Mouse (Mus musculus) limb, embryonic 12.5 days (tissue): ENCODE measurements around the gene Lypd4. TPM values are rescaled to one million over a fixed set of nuclear protein-coding genes. Genes with fewer than 3 reads are reported as not detected.
"Not testable (repeated sequence)": the region's sequence is repeated elsewhere in the genome, so short reads cannot be mapped to it uniquely, and the experiment has no call there.

Experiments
- ATAC-seq: fragments of 200-750 bp; cut with Nextera tagmentation; 2 replicates; pipeline ENCODE4 v1.8.0; 2017; ENCODE audit warnings: low read depth, moderate TSS enrichment; ENCODE audit not compliant: insufficient number of reproducible peaks, insufficient read depth, low FRiP score, low TSS enrichment
- H3K27ac ChIP-seq: fragments of 300-500 bp; sonication (generic); 2 replicates; pipeline ENCODE4 v1.5.1; 2016; ENCODE audit warnings: mild to moderate bottlenecking, moderate library complexity
- H3K27me3 ChIP-seq: fragments of 300-500 bp; sonication (generic); 2 replicates; pipeline ENCODE4 v1.6.1; 2016; ENCODE audit warnings: mild to moderate bottlenecking, moderate library complexity
- H3K36me3 ChIP-seq: fragments of 300-500 bp; sonication (generic); 2 replicates; pipeline ENCODE4 v1.6.1; 2016; ENCODE audit warnings: mild to moderate bottlenecking, moderate library complexity
- H3K4me1 ChIP-seq: fragments of 300-500 bp; sonication (generic); replicated peaks from 2 replicates; pipeline ENCODE4 v1.6.1; 2016
- H3K4me2 ChIP-seq: fragments of 300-500 bp; sonication (generic); 2 replicates; pipeline ENCODE4 v1.6.1; 2016; ENCODE audit warnings: mild to moderate bottlenecking, moderate library complexity
- H3K4me3 ChIP-seq: fragments of 300-500 bp; sonication (generic); replicated peaks from 2 replicates; pipeline ENCODE4 v1.5.1; 2016; ENCODE audit warnings: mild to moderate bottlenecking
- H3K9ac ChIP-seq: fragments of 300-500 bp; sonication (generic); replicated peaks from 2 replicates; pipeline ENCODE4 v1.6.1; 2016; ENCODE audit warnings: mild to moderate bottlenecking, moderate library complexity
- H3K9me3 ChIP-seq: fragments of 300-500 bp; sonication (generic); 2 replicates; pipeline ENCODE4 v1.6.1; 2016; ENCODE audit warnings: mild to moderate bottlenecking, moderate library complexity
- WGBS: fragments of 180-500 bp; shearing (Covaris S2); methylation state at CpG from one replicate; pipeline ENCODE4 v1.1.7; 2016; 5-methylcytosine and 5-hydroxymethylcytosine counted together
- polyA plus RNA-seq: library from polyadenylated mRNA; unstranded; fragments of >200 nt; fragmentation: Nextera tagmentation; extraction: Ambion mirVana; gene quantifications from 2 replicates; pipeline ENCODE4 v1.2.1, GENCODE M21; 2016

Lypd4 gene
- polyA plus RNA-seq, 1 experiment from 2014 or later, result not detected

DNA sequence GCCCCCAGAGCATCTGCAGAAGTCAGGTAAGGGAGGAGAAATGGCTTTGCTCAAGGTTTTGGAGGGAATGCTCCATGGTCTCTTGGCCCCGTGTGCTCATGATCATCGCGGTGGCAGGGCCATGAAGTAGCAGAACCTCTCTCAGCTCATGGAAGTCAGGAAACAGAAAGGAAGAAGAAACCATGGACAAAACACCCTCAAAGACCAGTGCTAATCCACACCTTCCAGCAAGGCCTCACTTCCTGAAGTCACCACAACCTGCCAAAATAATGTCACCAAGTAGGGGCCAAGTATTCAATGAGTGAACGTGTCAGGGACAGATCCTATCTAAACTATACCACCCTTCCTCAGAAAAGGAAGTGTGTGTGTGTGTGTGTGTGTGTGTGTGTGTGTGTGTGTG is 6.9 kb downstream of the Lypd4 start:
- 87% methylated on average over 4 of the region's 4 CpGs for WGBS
- no peak overlapping the region for H3K4me2 ChIP-seq
- ATAC-seq, result no peak

DNA sequence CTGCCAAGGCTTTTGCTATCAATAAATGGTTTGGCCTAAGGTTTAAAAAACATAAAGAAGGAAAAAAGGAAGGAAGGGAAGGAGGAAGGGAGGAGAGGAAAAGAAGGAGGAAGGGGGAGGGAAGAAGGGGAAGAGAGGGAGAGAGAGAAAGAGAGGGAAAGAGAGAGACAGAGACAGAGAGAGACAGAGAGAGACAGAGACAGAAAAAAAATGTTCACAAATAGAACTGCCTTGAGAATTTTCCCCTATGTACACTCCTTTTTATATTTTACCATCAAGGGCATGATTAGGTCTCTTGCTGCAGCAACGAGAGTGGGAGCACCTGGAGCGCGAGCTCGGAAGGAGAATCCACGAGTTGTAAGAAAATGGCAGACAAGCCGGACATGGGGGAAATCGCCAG is 7.8 kb downstream of the Lypd4 start, which contains the start of gene Gm9844:
Gene Gm9844 (plus strand): TSS at position 301 of the 400 bp plus-strand sequence.
- Histone ChIP-seq H3K4me2 (no peak within 1 kb of the TSS), H3K9ac (no peak within 1 kb of the TSS), H3K4me1 (no peaks in the 10 kb centered on the region), H3K9me3 (no peaks in the 10 kb centered on the region), H3K4me3 (no peak within 1 kb of the TSS), H3K27ac (no peak within 1 kb of the TSS), H3K27me3 (0 out of 2 replicates have a peak, but pooled peaks cover 5% of the 10 kb centered on the region), H3K36me3 (no peaks in the 10 kb centered on the region)
- no peak for ATAC-seq
- 88% methylated on average over 7 of the region's 7 CpGs for WGBS

More for the DNA sequence above, 6.9 kb downstream of the Lypd4 start:
- no peak overlapping the region for H3K9ac ChIP-seq
- no peaks in the 10 kb centered on the region for H3K36me3 ChIP-seq
- H3K9me3 ChIP-seq, result no peaks in the 10 kb centered on the region
- H3K27ac ChIP-seq, result no peak overlapping the region
- no peaks in the 10 kb centered on the region for H3K4me1 ChIP-seq
- H3K4me3 ChIP-seq, result no peak overlapping the region
- 0 out of 2 replicates have a peak, but pooled peaks cover 5% of the 10 kb centered on the region for H3K27me3 ChIP-seq

DNA sequence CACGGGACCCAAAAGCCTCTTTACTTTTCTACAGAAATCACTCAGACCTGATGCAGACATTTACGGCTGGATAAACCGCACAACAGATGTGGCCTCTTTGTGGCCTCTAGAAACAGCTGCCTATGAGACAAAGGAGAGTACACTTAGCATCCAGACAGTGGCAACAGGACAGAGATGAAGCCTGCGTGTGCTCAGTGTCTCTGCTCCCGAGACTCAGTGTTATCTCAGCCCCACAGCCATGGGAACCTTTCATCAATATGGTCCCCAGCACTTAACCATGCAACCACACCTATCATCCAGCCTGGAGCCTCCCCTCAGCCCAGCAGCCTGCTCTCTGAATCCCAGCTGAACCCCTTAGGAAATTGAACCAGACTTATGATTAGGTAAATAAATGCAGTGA is 10.5 kb downstream of the Lypd4 start:
- Histone ChIP-seq H3K9me3 (no peaks in the 10 kb centered on the region), H3K27ac (no peak overlapping the region), H3K4me3 (no peak overlapping the region), H3K4me2 (no peak overlapping the region), H3K4me1 (no peaks in the 10 kb centered on the region), H3K9ac (no peak overlapping the region), H3K36me3 (no peaks in the 10 kb centered on the region), H3K27me3 (no peaks in the 10 kb centered on the region)
- no peak for ATAC-seq
- 66% methylated on average over 5 of the region's 5 CpGs for WGBS

DNA sequence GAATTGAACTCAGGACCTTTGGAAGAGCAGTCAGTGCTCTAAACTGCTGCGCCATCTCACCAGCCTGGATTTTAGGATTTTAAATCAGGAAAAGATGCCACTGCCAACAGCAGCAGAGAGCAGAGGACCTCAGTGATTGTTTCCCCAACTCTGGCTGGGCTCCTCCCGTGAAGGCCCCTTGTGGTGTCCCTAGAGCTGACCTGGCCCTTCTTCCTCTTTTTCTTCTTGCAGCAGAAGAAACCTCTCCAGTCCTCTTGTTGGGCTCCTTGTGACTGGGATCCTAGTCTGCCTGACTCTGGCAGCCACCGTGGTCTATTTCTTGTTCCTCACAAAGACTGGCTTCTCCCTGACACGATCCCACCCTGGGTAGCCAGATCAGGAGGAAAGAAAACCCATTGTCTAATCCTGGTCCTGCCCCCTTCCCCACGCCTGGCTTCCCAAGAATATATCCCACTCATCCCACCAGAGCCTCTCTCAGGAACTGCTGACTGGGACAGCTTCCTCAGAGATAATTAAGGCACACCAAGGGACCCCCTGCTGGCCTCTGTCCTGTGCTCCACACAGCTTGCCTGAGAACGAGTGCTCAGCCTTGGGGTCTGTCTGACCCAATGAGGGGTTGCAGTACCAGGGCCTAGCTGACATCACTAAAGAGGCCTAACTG is 13.2 kb downstream of the Lypd4 start:
- no peak overlapping the region for H3K9ac ChIP-seq
- H3K27ac ChIP-seq, result no peak overlapping the region
- H3K4me2 ChIP-seq, result no peak overlapping the region
- H3K36me3 ChIP-seq, result no peaks in the 10 kb centered on the region
- H3K27me3 ChIP-seq, result no peaks in the 10 kb centered on the region
- ATAC-seq, result no peak
- no peak overlapping the region for H3K4me3 ChIP-seq
- H3K4me1 ChIP-seq, result no peaks in the 10 kb centered on the region; the same call in 1 of the 2 replicates
- no peaks in the 10 kb centered on the region for H3K9me3 ChIP-seq
- 60% methylated on average over 6 of the region's 6 CpGs for WGBS

DNA sequence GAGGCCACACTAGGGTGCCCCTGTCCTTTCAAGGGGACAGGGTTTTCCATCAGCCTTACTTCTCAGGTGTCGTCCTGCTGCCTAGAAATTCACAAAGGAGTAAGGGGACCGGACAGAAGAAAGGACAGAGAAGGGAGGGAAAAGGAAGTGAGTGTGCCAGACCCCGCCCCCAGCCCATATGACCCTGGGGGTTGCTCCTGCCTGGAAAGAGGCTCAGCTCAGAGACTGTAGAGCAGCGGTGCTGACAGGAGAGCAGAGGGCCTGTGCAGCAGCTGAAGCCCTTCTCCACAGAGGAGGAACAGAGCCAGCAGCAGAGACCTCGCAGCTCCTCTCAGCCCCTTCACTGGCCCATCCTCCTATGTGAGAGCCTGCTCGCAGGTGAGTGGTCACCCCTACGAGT is 16.0 kb downstream of the Lypd4 start:
- Histone ChIP-seq H3K9me3 (no peaks in the 10 kb centered on the region), H3K36me3 (no peaks in the 10 kb centered on the region), H3K4me3 (no peak overlapping the region), H3K27me3 (no peaks in the 10 kb centered on the region), H3K9ac (peak overlapping the region; percentile 24), H3K4me2 (peak overlapping the region; percentile 24; the same call in 1 of the 2 replicates), H3K27ac (peak overlapping the region; percentile 56; the same call in 1 of the 2 replicates), H3K4me1 (no peaks in the 10 kb centered on the region; the same call in 1 of the 2 replicates)
- no peak for ATAC-seq
- WGBS, result 33% methylated on average over 7 of the region's 7 CpGs

DNA sequence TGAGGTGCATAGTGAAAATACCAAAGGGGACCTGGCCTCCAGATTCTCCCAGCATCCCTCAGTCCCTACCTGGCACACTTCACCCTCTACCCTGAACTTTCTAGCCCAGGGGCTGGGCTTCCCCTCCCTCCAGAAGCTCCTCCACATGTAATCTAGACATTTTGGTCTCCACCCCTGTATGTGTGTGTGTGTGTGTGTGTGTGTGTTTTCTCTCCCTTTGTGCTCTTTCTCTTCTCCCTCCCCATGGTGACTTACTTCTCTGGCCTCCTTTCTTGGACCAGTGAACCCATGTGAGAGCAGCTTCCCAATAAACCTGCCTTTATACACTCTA is 16.5 kb downstream of the Lypd4 start:
- Histone ChIP-seq H3K27ac (0 out of 2 replicates have a peak overlapping the region, but pooled peaks have one; percentile 56), H3K27me3 (no peaks in the 10 kb centered on the region), H3K9ac (no peak overlapping the region), H3K4me2 (no peak overlapping the region), H3K36me3 (no peaks in the 10 kb centered on the region), H3K9me3 (no peaks in the 10 kb centered on the region), H3K4me3 (no peak overlapping the region), H3K4me1 (no peaks in the 10 kb centered on the region; the same call in 1 of the 2 replicates)
- no peak for ATAC-seq

DNA sequence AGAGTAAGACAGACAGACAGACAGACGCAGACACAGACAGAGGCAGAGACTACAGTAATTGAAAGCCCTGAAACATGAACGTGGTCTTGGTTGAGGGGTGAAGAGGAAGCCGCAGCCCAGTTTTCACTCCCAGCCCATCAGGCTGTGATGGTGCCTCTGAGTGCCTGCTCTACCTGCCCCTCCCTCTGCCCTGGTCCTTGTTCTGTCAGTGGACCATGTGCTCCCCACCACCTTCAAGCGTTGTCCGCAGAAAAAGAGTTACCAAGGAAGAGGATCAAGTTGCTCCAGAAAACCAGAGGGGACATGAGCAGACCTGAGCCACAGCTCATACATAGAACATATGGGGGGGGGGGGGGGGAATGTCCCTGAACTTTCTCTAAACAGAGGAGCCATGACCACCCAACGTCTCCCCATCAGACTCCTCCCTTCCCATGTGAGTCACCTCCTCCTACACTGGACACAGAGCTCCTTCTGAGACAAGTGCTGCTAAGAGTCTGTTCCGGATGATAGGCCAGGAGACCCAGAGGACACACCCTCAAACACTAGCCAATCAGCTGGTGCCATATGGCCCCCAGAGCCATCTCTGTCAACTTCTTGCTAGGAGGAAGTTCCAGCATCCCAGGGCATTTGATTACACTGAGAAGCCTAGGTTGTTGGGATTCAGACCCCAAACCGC is 17.0 kb downstream of the Lypd4 start:
- ATAC-seq, result no peak
- Histone ChIP-seq H3K27me3 (no peaks in the 10 kb centered on the region), H3K4me3 (no peak overlapping the region), H3K4me1 (no peaks in the 10 kb centered on the region; the same call in 1 of the 2 replicates), H3K36me3 (no peaks in the 10 kb centered on the region), H3K27ac (no peak overlapping the region), H3K4me2 (no peak overlapping the region), H3K9me3 (no peaks in the 10 kb centered on the region), H3K9ac (no peak overlapping the region)
- WGBS, result 83% methylated on average over 8 of the region's 8 CpGs

DNA sequence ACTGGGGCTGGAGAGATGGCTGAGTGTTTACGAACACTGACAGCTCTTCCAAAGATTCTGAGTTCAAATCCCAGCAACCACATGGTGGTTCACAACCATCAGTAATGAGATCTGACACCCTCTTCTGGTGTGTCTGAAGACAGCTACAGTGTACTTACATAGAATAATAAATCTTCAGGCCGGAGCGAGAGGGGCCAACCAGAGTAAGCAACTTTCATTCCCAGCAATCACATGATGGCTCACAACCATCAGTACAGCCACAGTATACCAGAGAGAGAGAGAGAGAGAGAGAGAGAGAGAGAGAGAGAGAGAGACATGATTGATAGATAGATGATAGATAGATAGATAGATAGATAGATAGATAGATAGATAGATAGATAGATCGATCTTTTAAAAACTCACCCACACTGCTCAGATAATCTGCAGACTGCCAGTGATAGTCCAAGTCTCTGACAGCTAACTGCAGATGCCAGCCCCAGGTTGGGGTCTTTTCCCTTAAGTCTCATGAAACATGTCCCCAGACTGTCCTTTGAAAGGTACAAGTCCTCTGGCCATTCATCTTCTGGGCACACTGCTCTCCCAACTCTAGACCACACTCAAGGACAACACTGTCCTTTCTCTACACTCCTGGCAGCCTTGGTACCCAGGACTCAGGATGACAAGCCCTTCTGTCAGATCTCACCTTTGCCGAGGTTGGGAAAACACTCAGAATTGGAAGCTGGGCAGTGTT is 18.0 kb downstream of the Lypd4 start:
- Histone ChIP-seq H3K9ac (no peak overlapping the region), H3K36me3 (no peaks in the 10 kb centered on the region), H3K27me3 (no peaks in the 10 kb centered on the region), H3K4me3 (no peak overlapping the region), H3K4me1 (peaks cover under 1% of the 10 kb centered on the region; the same call in 1 of the 2 replicates), H3K9me3 (no peaks in the 10 kb centered on the region), H3K4me2 (no peak overlapping the region), H3K27ac (no peak overlapping the region)
- WGBS, result 91% methylated on average over 5 of the region's 5 CpGs
- ATAC-seq, result no peak

DNA sequence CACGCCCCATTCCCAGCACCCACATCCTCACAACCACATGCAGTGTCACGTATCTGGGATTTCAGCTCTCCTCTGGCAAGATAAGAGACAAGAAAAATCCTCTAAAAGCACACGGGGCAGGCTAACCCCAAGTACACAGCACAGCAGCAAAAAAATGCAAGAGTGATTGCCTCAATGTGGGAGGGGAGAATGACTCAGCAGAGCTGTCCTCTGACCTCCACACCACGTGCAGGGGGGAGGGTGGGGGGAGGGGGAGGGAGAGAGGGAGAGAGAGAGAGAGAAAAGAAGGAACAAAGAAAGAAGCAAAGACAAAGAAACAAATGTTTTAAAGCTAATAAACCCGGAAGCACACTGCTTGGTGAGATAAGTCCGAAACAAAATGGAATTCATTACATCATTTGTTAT is 18.8 kb downstream of the Lypd4 start:
- Histone ChIP-seq H3K27me3 (no peaks in the 10 kb centered on the region), H3K36me3 (no peaks in the 10 kb centered on the region), H3K27ac (no peak overlapping the region), H3K9ac (no peak overlapping the region), H3K9me3 (no peaks in the 10 kb centered on the region), H3K4me2 (no peak overlapping the region), H3K4me1 (peaks cover 7% of the 10 kb centered on the region; the same call in 1 of the 2 replicates), H3K4me3 (no peak overlapping the region)
- ATAC-seq, result no peak
- WGBS, result 38% methylated on average over 6 of the region's 6 CpGs

DNA sequence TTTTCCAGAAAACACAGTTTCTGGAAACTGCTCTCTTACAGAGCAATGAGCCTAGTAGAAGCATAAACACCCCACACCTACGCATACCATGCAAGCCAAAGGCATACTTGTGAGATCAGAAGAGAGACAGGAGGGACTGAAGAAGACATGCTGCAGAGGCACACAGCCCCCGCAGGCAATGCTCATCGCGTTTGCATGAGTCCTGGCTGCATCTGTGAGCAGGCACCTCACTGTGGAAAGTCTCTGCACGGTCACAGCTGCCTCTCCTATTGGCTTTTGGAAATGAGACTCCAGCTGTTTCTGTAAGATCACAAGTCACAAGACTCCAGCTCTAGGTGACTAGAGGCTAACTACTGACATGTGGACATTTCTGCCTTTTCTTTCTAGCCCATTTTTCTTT is 19.6 kb downstream of the Lypd4 start:
- Histone ChIP-seq H3K27me3 (no peaks in the 10 kb centered on the region), H3K4me1 (peaks cover 7% of the 10 kb centered on the region; the same call in 1 of the 2 replicates), H3K4me2 (no peak overlapping the region), H3K4me3 (no peak overlapping the region), H3K9ac (no peak overlapping the region), H3K9me3 (no peaks in the 10 kb centered on the region), H3K27ac (0 out of 2 replicates have a peak overlapping the region, but pooled peaks have one; percentile 47), H3K36me3 (no peaks in the 10 kb centered on the region)
- ATAC-seq, result no peak
- WGBS, result 14% methylated on average over 5 of the region's 5 CpGs

DNA sequence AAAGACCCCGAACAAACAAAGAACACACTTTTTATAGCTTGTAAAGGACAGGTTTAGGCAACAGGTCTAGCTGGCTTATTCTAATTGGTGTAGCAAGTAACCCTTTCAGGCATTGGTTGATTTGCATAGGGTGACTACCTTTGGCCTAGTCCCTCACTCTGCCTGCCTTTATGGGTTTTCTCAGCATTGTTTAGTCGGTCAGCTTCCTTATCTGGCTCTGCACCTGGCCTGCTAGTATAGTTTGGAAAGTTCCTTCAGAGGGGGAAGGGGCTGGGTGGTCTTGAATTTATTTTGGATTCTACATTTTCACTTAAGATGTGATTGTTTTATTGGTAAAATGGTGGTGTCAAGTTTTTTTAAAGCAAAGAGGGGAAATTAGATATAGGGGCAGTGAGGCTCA is 23.2 kb downstream of the Lypd4 start:
- not testable (repeated sequence) for H3K9me3 ChIP-seq, H3K4me1 ChIP-seq, H3K4me2 ChIP-seq, H3K27ac ChIP-seq, H3K36me3 ChIP-seq, H3K9ac ChIP-seq, H3K4me3 ChIP-seq, ATAC-seq, H3K27me3 ChIP-seq
- 15% methylated on average over 2 of the region's 2 CpGs for WGBS
